Mouse (Mus musculus) myocyte (in vitro differentiated cells): Measurements from ENCODE around the gene Cd40lg. TPM values are rescaled to one million over a fixed set of nuclear protein-coding genes. Genes with fewer than 3 reads are reported as not detected.

Source experiments
- H3K27me3 ChIP-seq: one replicate; pipeline ENCODE4 v1.6.1; 2011; ENCODE audit not compliant: control insufficient read depth, insufficient read depth, insufficient read length
- H3K36me3 ChIP-seq: one replicate; pipeline ENCODE4 v1.6.1; 2011; ENCODE audit not compliant: control insufficient read depth, insufficient read depth
- H3K4me2 ChIP-seq: one replicate; pipeline ENCODE4 v1.6.1; 2011; ENCODE audit warnings: low read depth, control low read depth
- H3K4me3 ChIP-seq: one replicate; pipeline ENCODE4 v1.5.1; 2011; ENCODE audit warnings: mild to moderate bottlenecking, control low read depth, moderate library complexity
- H3K79me2 ChIP-seq: one replicate; pipeline ENCODE4 v1.6.1; 2011; ENCODE audit not compliant: control insufficient read depth, insufficient read depth
- H3ac ChIP-seq: one replicate; pipeline ENCODE4 v1.6.1; 2011; ENCODE audit not compliant: control insufficient read depth, insufficient read length
- CEBPB ChIP-seq: IDR thresholded peaks from 2 replicates; pipeline ENCODE4 v1.6.1; 2011; ENCODE audit warnings: mild to moderate bottlenecking, moderate library complexity; ENCODE audit not compliant: poor library complexity, insufficient read depth, severe bottlenecking
- E2F4 ChIP-seq: IDR thresholded peaks from one replicate; pipeline ENCODE4 v1.6.1; 2011; ENCODE audit warnings: mild to moderate bottlenecking, control low read depth, moderate library complexity; ENCODE audit not compliant: insufficient read depth
- MAX ChIP-seq: IDR thresholded peaks from one replicate; pipeline ENCODE4 v1.6.1; 2011; ENCODE audit warnings: low read depth, mild to moderate bottlenecking, control low read depth
- MYOD1 ChIP-seq, 3 experiments: IDR thresholded peaks; one replicate each; pipeline ENCODE4 v1.6.1; 2011; ENCODE audit warnings: control low read depth in 2 of 3, low read depth in 2 of 3, mild to moderate bottlenecking in 2 of 3, moderate library complexity in 1 of 3; ENCODE audit not compliant: insufficient read length in 2 of 3, control insufficient read depth in 1 of 3
- MYOG ChIP-seq, 3 experiments: IDR thresholded peaks; one replicate each; pipeline ENCODE4 v1.6.1; 2011; ENCODE audit warnings: control low read depth in 2 of 3, low read depth in 2 of 3, mild to moderate bottlenecking in 2 of 3; ENCODE audit not compliant: insufficient read length in 2 of 3, control insufficient read depth in 1 of 3, insufficient read depth in 1 of 3
- POLR2A ChIP-seq: IDR thresholded peaks from one replicate; pipeline ENCODE4 v1.6.1; 2011; ENCODE audit warnings: low read depth, mild to moderate bottlenecking, control low read depth, moderate library complexity; ENCODE audit not compliant: insufficient read length
- POLR2AphosphoS2 ChIP-seq: IDR thresholded peaks from one replicate; pipeline ENCODE4 v1.6.1; 2011; ENCODE audit warnings: low read depth, control low read depth; ENCODE audit not compliant: insufficient read length
- REST ChIP-seq: IDR thresholded peaks from one replicate; pipeline ENCODE4 v1.6.1; 2011; ENCODE audit warnings: mild to moderate bottlenecking, control low read depth, moderate library complexity; ENCODE audit not compliant: insufficient read depth, insufficient read length
- SRF ChIP-seq: IDR thresholded peaks from one replicate; pipeline ENCODE4 v1.6.1; 2011; ENCODE audit warnings: low read depth; ENCODE audit not compliant: control insufficient read depth, insufficient read length
- TCF12 ChIP-seq: IDR thresholded peaks from one replicate; pipeline ENCODE4 v1.6.1; 2011; ENCODE audit warnings: mild to moderate bottlenecking, control low read depth; ENCODE audit not compliant: poor library complexity, insufficient read depth, severe bottlenecking
- TCF3 ChIP-seq: IDR thresholded peaks from one replicate; pipeline ENCODE4 v1.6.1; 2011; ENCODE audit warnings: low read depth, control low read depth; ENCODE audit not compliant: insufficient read length
- USF1 ChIP-seq: IDR thresholded peaks from one replicate; pipeline ENCODE4 v1.6.1; 2011; ENCODE audit warnings: low read depth, mild to moderate bottlenecking, control low read depth, moderate library complexity
- polyA plus RNA-seq: library from polyadenylated mRNA; unstranded; fragments of >200 nt; fragmentation: generic; extraction: Trizol; gene quantifications from one replicate; pipeline ENCODE4 v1.2.1, GENCODE M21; 2012; ENCODE audit warnings: missing spikeins

Cd40lg gene
- polyA plus RNA-seq, 1 experiment = not detected

DNA sequence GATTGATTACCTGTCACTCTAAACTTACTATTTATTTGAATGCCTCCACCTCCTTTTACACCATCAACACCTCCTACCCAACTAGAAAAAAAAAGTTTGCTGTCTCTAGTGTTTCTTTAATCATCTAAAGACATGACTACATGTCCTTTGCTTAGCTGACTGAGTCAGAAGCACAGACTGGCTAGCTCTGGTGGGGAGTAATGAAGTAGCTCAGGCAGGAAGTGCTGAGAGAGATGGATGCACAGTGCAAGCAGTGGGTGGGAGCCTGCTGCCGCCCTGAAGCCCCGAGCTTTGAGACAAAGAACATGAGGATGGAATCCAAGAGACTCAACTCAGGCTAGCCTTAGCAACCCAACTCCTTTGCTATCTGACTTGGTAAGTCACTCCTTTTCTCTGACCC, 11.5 kb upstream of the Cd40lg start:
- H3K36me3 ChIP-seq = no peaks in the 10 kb centered on the region
- no peaks in the 10 kb centered on the region for H3K27me3 ChIP-seq
- no peak overlapping the region for H3ac ChIP-seq
- H3K4me3 ChIP-seq = no peak overlapping the region
- no peak overlapping the region for H3K4me2 ChIP-seq
- no peak for TF ChIP-seq REST
- TF ChIP-seq USF1 = no peak
- TF ChIP-seq CEBPB = no peak
- no peak for TF ChIP-seq POLR2AphosphoS2
- TF ChIP-seq SRF = no peak
- no peak for TF ChIP-seq MYOD1 (IDR thresholded peaks at IDR 0.05; ENCODE audit: control insufficient read depth in 1 of 3, insufficient read length in 2 of 3, low read depth in 2 of 3)
- no peak for TF ChIP-seq E2F4
- TF ChIP-seq TCF12 = no peak
- TF ChIP-seq POLR2A = no peak
- TF ChIP-seq MYOG (IDR thresholded peaks at IDR 0.05; ENCODE audit: control insufficient read depth in 1 of 3, insufficient read depth in 1 of 3, insufficient read length in 2 of 3, low read depth in 2 of 3) = no peak
- TF ChIP-seq MAX = no peak
- TF ChIP-seq TCF3 = no peak
- no peaks in the 10 kb centered on the region for H3K79me2 ChIP-seq

- Histone ChIP-seq H3K4me2 (no peak overlapping the region), H3K36me3 (no peaks in the 10 kb centered on the region), H3K27me3 (no peaks in the 10 kb centered on the region), H3K79me2 (no peaks in the 10 kb centered on the region), H3ac (no peak overlapping the region), H3K4me3 (no peak overlapping the region)
- TF ChIP-seq CEBPB = no peak
- TF ChIP-seq TCF3 = no peak
- no peak for TF ChIP-seq TCF12
- TF ChIP-seq POLR2A = no peak
- TF ChIP-seq MYOG (IDR thresholded peaks at IDR 0.05; ENCODE audit: control insufficient read depth in 1 of 3, insufficient read depth in 1 of 3, insufficient read length in 2 of 3, low read depth in 2 of 3) = no peak
- no peak for TF ChIP-seq MYOD1 (IDR thresholded peaks at IDR 0.05; ENCODE audit: control insufficient read depth in 1 of 3, insufficient read length in 2 of 3, low read depth in 2 of 3)
- no peak for TF ChIP-seq USF1
- TF ChIP-seq REST = no peak
- no peak for TF ChIP-seq SRF
- no peak for TF ChIP-seq E2F4
- no peak for TF ChIP-seq POLR2AphosphoS2
- no peak for TF ChIP-seq MAX
Observed at GRCm38 (mm10) chrX:57210591-57210990, 1.4 kb upstream of the Cd40lg start.

DNA sequence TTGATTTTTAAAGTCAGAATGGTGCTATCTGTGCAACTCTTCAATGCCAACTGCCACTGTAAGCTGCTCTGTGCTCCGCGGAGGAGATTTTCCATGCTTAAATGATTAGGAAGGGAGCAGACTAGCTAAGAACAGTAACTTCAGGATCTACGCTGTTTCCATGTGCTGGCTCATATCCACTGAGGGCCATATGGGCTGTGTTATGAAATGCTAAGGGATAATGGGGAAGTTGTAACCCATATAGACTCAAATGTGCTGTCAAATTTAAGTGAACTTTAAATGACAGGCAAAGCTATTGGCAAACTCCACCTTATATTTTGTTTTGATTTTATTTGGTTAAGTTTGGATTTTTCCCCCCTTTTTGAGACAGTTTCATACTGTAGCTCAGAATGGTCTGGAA, 919 bp downstream of the Cd40lg start:
- H3K27me3 ChIP-seq = no peaks in the 10 kb centered on the region
- TF ChIP-seq TCF12 (no peak), TCF3 (no peak), SRF (no peak), MYOD1 (IDR thresholded peaks at IDR 0.05; ENCODE audit: control insufficient read depth in 1 of 3, insufficient read length in 2 of 3, low read depth in 2 of 3) (no peak), CEBPB (no peak), MAX (no peak), POLR2AphosphoS2 (no peak), REST (no peak), E2F4 (no peak), POLR2A (no peak), USF1 (no peak), MYOG (IDR thresholded peaks at IDR 0.05; ENCODE audit: control insufficient read depth in 1 of 3, insufficient read depth in 1 of 3, insufficient read length in 2 of 3, low read depth in 2 of 3) (no peak)
- H3K4me3 ChIP-seq = no peak overlapping the region
- H3K4me2 ChIP-seq = no peak overlapping the region
- H3K79me2 ChIP-seq = no peaks in the 10 kb centered on the region
- no peaks in the 10 kb centered on the region for H3K36me3 ChIP-seq
- H3ac ChIP-seq = no peak overlapping the region

GRCm38 (mm10) chrX:57215495-57215894, 3.6 kb downstream of the Cd40lg start:
- no peak for TF ChIP-seq E2F4
- H3K4me3 ChIP-seq = no peak overlapping the region
- no peak overlapping the region for H3K4me2 ChIP-seq
- H3ac ChIP-seq = no peak overlapping the region
- H3K36me3 ChIP-seq = no peaks in the 10 kb centered on the region
- no peaks in the 10 kb centered on the region for H3K79me2 ChIP-seq
- no peaks in the 10 kb centered on the region for H3K27me3 ChIP-seq

DNA sequence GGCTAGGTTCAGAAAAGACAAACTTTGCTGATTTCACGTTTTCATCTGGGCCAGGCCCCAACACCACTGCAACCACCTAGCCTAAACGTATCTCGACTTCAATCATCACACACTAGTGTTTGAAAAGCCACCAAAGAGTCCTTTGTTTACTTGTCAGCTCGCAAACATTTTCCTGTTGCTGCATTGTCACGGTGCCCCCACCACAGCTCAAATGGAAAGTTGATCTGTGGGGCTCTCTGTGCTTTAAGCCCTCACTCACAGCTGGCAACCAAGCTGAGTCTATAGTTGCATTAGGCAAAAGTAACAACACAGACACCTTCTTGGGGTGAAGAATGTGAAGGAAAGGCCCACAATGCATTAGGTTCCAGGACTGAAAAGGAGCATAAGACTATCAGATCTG, 4.3 kb downstream of the Cd40lg start:
- no peak overlapping the region for H3K4me3 ChIP-seq
- TF ChIP-seq TCF3 (no peak), SRF (no peak)
- no peak overlapping the region for H3ac ChIP-seq
- H3K79me2 ChIP-seq = no peaks in the 10 kb centered on the region
- H3K4me2 ChIP-seq = no peak overlapping the region
- H3K36me3 ChIP-seq = no peaks in the 10 kb centered on the region
- no peaks in the 10 kb centered on the region for H3K27me3 ChIP-seq

DNA sequence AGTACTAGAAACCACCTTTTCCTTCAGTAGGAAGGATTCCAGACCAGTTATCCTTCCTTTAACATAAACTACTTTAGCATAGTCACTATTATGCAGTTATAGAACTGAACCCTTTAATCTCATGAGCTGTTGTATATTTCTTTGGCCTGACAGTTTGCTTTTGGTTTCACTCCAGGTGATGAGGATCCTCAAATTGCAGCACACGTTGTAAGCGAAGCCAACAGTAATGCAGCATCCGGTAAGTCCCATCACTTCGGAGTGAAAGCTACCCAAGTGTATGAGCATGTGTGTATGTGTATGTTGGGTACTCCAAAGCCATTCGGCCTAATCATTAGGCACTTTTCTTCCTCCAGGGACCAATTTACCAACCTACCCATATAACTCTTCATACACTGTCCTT, 7.6 kb downstream of the Cd40lg start:
- H3K4me3 ChIP-seq = no peak overlapping the region
- no peaks in the 10 kb centered on the region for H3K27me3 ChIP-seq
- no peak overlapping the region for H3K4me2 ChIP-seq
- H3ac ChIP-seq = no peak overlapping the region
- TF ChIP-seq REST (no peak), TCF12 (no peak), SRF (no peak), MYOG (IDR thresholded peaks at IDR 0.05; ENCODE audit: control insufficient read depth in 1 of 3, insufficient read depth in 1 of 3, insufficient read length in 2 of 3, low read depth in 2 of 3) (no peak), E2F4 (no peak)
- H3K36me3 ChIP-seq = no peaks in the 10 kb centered on the region
- no peaks in the 10 kb centered on the region for H3K79me2 ChIP-seq
